Mouse (Mus musculus) embryonic facial prominence, embryonic 14.5 days (tissue): Measurements from ENCODE around the gene Cers5. TPM values are rescaled to one million over a fixed set of nuclear protein-coding genes. Genes with fewer than 3 reads are reported as not detected.
A peak's percentile ranks its signal among the peaks of the same experiment; 100 is the strongest.
"Not testable (repeated sequence)": the region's sequence is repeated elsewhere in the genome, so short reads cannot be mapped to it uniquely, and the experiment has no call there.

Experiments used
- ATAC-seq: fragments of 200-750 bp; cut with Nextera tagmentation; 2 replicates; pipeline ENCODE4 v1.8.0; 2017; ENCODE audit warnings: low read depth, moderate number of reproducible peaks, moderate TSS enrichment
- DNase-seq: peaks from one replicate; pipeline ENCODE4 v3.0.0-alpha.2; 2015; ENCODE audit warnings: low spot score
- H3K27ac ChIP-seq: fragments of 300-500 bp; sonication (generic); replicated peaks from 2 replicates; pipeline ENCODE4 v1.5.1; 2014; ENCODE audit warnings: low read depth, mild to moderate bottlenecking, low read length, moderate library complexity
- H3K27me3 ChIP-seq: fragments of 300-500 bp; sonication (generic); replicated peaks from 2 replicates; pipeline ENCODE4 v1.6.1; 2014; ENCODE audit warnings: low read length; ENCODE audit not compliant: control insufficient read depth, insufficient read depth
- H3K36me3 ChIP-seq: fragments of 300-500 bp; sonication (generic); 2 replicates; pipeline ENCODE4 v1.6.1; 2014; ENCODE audit warnings: low read length, mixed read lengths; ENCODE audit not compliant: control insufficient read depth, insufficient read depth
- H3K4me1 ChIP-seq: fragments of 300-500 bp; sonication (generic); 2 replicates; pipeline ENCODE4 v1.6.1; 2014; ENCODE audit warnings: antibody characterized with exemption, low read length; ENCODE audit not compliant: control insufficient read depth, insufficient read depth
- H3K4me2 ChIP-seq: fragments of 300-500 bp; sonication (generic); 2 replicates; pipeline ENCODE4 v1.6.1; 2014; ENCODE audit warnings: low read depth, mild to moderate bottlenecking, low read length, moderate library complexity, mixed read lengths
- H3K4me3 ChIP-seq: fragments of 300-500 bp; sonication (generic); 2 replicates; pipeline ENCODE4 v1.5.1; 2014; ENCODE audit warnings: low read depth, mild to moderate bottlenecking, low read length
- H3K9ac ChIP-seq: fragments of 300-500 bp; sonication (generic); 2 replicates; pipeline ENCODE4 v1.6.1; 2014; ENCODE audit warnings: low read depth, mild to moderate bottlenecking, low read length, moderate library complexity, mixed read lengths
- H3K9me3 ChIP-seq: fragments of 300-500 bp; sonication (generic); 2 replicates; pipeline ENCODE4 v1.6.1; 2016; ENCODE audit warnings: low read length; ENCODE audit not compliant: control insufficient read depth
- WGBS: fragments of 180-500 bp; shearing (Covaris S2); extraction: QIAGEN DNeasy Blood & Tissue Kit; methylation state at CpG from one replicate; pipeline ENCODE4 v1.1.7; 2014; 5-methylcytosine and 5-hydroxymethylcytosine counted together
- polyA plus RNA-seq: library from polyadenylated mRNA; unstranded; fragments of >200 nt; fragmentation: Nextera tagmentation; extraction: Ambion mirVana; gene quantifications from 2 replicates; pipeline ENCODE4 v1.2.1, GENCODE M21; 2014

The Cers5 gene
- polyA plus RNA-seq, 1 experiment from 2014 or later = 70.3 TPM

- Histone ChIP-seq H3K36me3 (peaks cover 35% of the 10 kb centered on the region), H3K4me3 (peak within 1 kb of the TSS; percentile 66), H3K27me3 (no peaks in the 10 kb centered on the region), H3K4me1 (peaks cover 15% of the 10 kb centered on the region), H3K9ac (peak within 1 kb of the TSS; percentile 92), H3K9me3 (no peaks in the 10 kb centered on the region), H3K4me2 (peak within 1 kb of the TSS; percentile 80), H3K27ac (peak within 1 kb of the TSS; percentile 96)
- ATAC-seq = peak; percentile 97
- DNase-seq = peak; percentile 98
- WGBS = under 1% methylated on average over 37 of the region's 71 CpGs
Measured at GRCm38 (mm10) chr15:99701999-99702900, 70.4 kb downstream of the Cers5 start, which contains the start of gene Smarcd1. Gene Smarcd1 (plus strand): TSS chr15:99702129.

DNA sequence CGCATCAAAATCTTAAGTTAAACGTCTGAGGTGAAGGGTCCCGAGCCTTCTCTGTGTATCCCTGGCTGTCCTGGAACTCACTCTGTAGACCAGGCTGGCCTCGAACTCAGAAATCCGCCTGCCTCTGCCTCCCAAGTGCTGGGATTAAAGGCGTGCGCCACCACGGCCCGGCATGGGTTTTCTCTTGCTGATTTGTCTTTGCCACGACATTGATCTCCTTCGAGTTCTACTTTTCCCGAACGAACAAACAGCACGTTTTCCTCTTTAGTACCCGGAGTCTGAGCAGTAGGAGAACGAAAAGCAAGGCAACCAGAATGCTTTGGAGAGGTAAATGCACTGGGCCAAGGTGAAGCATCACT is 71.1 kb downstream of the Cers5 start:
- Histone ChIP-seq H3K9ac (peak overlapping the region; percentile 92), H3K4me1 (peaks cover 15% of the 10 kb centered on the region), H3K36me3 (peaks cover 29% of the 10 kb centered on the region), H3K4me3 (peak overlapping the region; percentile 66), H3K27ac (peak overlapping the region; percentile 96; the same call in 1 of the 2 replicates), H3K4me2 (peak overlapping the region; percentile 53)
- not testable (repeated sequence) for DNase-seq, H3K27me3 ChIP-seq, ATAC-seq, H3K9me3 ChIP-seq
- 45% methylated on average over 16 of the region's 16 CpGs for WGBS

GRCm38 (mm10) chr15:99700219-99701106 is 72.2 kb downstream of the Cers5 start:
- Histone ChIP-seq H3K9me3 (no peaks in the 10 kb centered on the region), H3K4me2 (no peak overlapping the region), H3K27ac (no peak overlapping the region), H3K9ac (peak overlapping the region; percentile 25; the same call in 1 of the 2 replicates), H3K36me3 (peaks cover 19% of the 10 kb centered on the region), H3K4me3 (no peak overlapping the region), H3K4me1 (peaks cover 15% of the 10 kb centered on the region), H3K27me3 (no peaks in the 10 kb centered on the region)
- 86% methylated on average over 17 of the region's 18 CpGs for WGBS
- ATAC-seq (no peak), DNase-seq (no peak)

GRCm38 (mm10) chr15:99699715-99700114 is 73.0 kb downstream of the Cers5 start:
- no peaks in the 10 kb centered on the region for H3K9me3 ChIP-seq
- DNase-seq = no peak
- no peak overlapping the region for H3K4me2 ChIP-seq
- H3K27me3 ChIP-seq = no peaks in the 10 kb centered on the region
- no peak for ATAC-seq
- H3K4me1 ChIP-seq = peaks cover 15% of the 10 kb centered on the region
- peak overlapping the region; percentile 25; the same call in 1 of the 2 replicates for H3K9ac ChIP-seq
- no peak overlapping the region for H3K4me3 ChIP-seq
- WGBS = 81% methylated on average over 8 of the region's 10 CpGs
- H3K36me3 ChIP-seq = peaks cover 14% of the 10 kb centered on the region
- H3K27ac ChIP-seq = no peak overlapping the region

- Histone ChIP-seq H3K4me3 (no peak overlapping the region), H3K27ac (no peak overlapping the region), H3K9me3 (no peaks in the 10 kb centered on the region), H3K36me3 (0 out of 2 replicates have a peak, but pooled peaks cover 3% of the 10 kb centered on the region), H3K9ac (no peak overlapping the region), H3K4me2 (no peak overlapping the region), H3K4me1 (peaks cover 10% of the 10 kb centered on the region), H3K27me3 (no peaks in the 10 kb centered on the region)
- ATAC-seq = no peak
- no peak for DNase-seq
- 33% methylated on average over 20 of the region's 20 CpGs for WGBS
Measured at GRCm38 (mm10) chr15:99698533-99699085, 74.1 kb downstream of the Cers5 start.

DNA sequence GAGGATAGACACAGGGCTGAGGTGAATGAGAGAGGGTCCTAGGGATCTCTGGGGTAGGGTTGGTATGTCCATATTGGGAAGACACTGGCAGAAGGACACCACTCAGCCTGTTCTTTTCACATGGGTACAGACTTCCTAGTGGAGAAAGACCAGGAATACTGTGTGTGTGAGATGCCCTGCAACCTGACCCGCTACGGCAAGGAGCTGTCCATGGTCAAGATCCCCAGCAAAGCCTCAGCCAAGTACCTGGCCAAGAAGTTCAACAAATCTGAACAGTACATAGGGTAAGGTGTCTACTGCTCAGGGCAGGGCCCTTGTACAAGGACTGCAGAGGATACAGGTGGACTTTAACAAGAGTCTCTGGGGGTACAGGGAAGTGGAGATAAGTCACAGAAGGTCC is 75.4 kb downstream of the Cers5 start:
- H3K9ac ChIP-seq = no peak overlapping the region
- H3K36me3 ChIP-seq = no peaks in the 10 kb centered on the region
- no peak overlapping the region for H3K4me3 ChIP-seq
- 0% methylated on average over 2 of the region's 2 CpGs for WGBS
- H3K4me2 ChIP-seq = no peak overlapping the region
- H3K4me1 ChIP-seq = no peaks in the 10 kb centered on the region
- no peak overlapping the region for H3K27ac ChIP-seq
- no peak for ATAC-seq
- DNase-seq = no peak
- H3K9me3 ChIP-seq = no peaks in the 10 kb centered on the region
- no peaks in the 10 kb centered on the region for H3K27me3 ChIP-seq

DNA sequence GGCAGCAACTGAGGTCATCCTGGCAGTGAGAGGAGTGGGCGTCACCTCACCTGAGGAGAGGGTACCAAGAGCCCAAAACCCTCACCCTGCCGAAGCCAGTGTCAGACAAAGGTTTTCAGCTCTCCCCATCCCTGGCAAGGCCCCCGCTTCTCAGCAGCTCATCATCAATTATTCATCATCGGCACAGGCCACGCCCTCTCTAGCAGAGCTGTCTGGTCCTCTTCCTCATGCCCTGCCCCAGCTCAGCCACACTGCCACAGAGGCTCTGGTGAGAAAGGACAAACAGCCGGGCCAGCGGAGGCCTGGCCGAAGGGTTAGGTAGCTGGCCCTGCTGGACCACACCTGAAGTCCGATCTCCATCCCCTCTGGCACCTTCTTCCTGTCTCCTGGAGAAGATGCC is 80.7 kb downstream of the Cers5 start:
- ATAC-seq (no peak), DNase-seq (no peak)
- Histone ChIP-seq H3K9ac (no peak overlapping the region), H3K9me3 (no peaks in the 10 kb centered on the region), H3K4me3 (no peak overlapping the region), H3K36me3 (no peaks in the 10 kb centered on the region), H3K4me2 (no peak overlapping the region), H3K27ac (no peak overlapping the region), H3K27me3 (no peaks in the 10 kb centered on the region), H3K4me1 (no peaks in the 10 kb centered on the region)
- WGBS = 59% methylated on average over 5 of the region's 9 CpGs

DNA sequence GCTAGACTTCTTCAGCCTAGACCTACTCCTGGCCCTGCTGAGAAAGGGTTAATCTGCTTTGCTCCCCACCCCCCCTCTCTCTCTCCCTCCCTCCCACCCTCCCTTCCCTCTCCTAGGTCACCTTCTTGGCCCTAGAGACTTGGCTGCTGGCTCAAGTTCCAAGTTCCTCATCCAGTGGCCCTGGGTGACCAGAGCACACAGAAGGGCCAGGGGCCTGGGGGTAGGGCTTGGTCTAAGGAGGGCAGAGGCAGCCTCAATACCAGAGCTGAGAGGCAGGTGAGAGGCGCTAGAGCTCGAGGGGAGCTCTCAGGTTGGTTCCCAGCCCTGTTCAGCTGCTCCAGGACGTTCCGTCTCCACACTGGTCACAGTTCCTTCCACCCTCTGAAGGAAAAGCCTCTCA is 81.8 kb downstream of the Cers5 start:
- H3K9me3 ChIP-seq = no peaks in the 10 kb centered on the region
- no peak overlapping the region for H3K27ac ChIP-seq
- H3K27me3 ChIP-seq = no peaks in the 10 kb centered on the region
- H3K36me3 ChIP-seq = no peaks in the 10 kb centered on the region
- no peaks in the 10 kb centered on the region for H3K4me1 ChIP-seq
- ATAC-seq = no peak
- no peak for DNase-seq
- H3K4me2 ChIP-seq = no peak overlapping the region
- 9% methylated on average over 4 of the region's 4 CpGs for WGBS
- no peak overlapping the region for H3K4me3 ChIP-seq
- H3K9ac ChIP-seq = no peak overlapping the region
